Mouse (Mus musculus): ENCODE measurements around the gene Glyat. TPM values are rescaled to one million over a fixed set of nuclear protein-coding genes. Genes with fewer than 3 reads are reported as not detected.

The Glyat gene
- not detected in 2 replicates for polyA plus RNA-seq (2012)

DNA sequence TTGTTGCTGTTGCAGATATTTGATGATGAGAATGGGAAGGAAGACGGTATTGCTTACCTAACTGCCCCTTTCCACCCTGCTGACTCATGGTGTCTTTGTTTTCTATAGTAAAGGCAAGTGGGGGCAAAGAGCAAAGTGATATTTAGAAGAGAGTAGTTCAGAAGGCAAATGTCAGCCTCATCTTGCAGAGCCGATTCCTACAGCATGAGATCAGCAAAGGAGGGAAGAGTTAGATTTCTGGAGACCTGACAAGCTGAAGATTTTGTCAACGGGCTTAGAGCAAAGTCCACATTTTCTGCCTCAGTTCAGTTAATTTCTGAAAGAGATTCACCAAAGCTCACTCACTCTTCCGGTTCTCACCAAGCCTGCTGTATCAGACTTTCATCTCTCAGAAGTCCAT is at the start of gene Glyat:
Glyat (plus strand) TSS at position 133 of the 400 bp plus-strand sequence.
- no peaks in the 10 kb centered on the region for H3K36me3 ChIP-seq (ENCODE audit: control insufficient read depth)
- H3K4me3 ChIP-seq (replicated peaks) = no peak within 1 kb of the TSS
- TF ChIP-seq TAL1 (IDR thresholded peaks at IDR 0.05; ENCODE audit: low read length) (no peak), GATA1 (IDR thresholded peaks at IDR 0.05; ENCODE audit: low read length) (no peak)
- H3K27me3 ChIP-seq (ENCODE audit: control insufficient read depth) = no peaks in the 10 kb centered on the region
- no peaks in the 10 kb centered on the region for H3K4me1 ChIP-seq (ENCODE audit: control insufficient read depth)
- H3K9me3 ChIP-seq (ENCODE audit: control insufficient read depth, low read length) = no peaks in the 10 kb centered on the region

DNA sequence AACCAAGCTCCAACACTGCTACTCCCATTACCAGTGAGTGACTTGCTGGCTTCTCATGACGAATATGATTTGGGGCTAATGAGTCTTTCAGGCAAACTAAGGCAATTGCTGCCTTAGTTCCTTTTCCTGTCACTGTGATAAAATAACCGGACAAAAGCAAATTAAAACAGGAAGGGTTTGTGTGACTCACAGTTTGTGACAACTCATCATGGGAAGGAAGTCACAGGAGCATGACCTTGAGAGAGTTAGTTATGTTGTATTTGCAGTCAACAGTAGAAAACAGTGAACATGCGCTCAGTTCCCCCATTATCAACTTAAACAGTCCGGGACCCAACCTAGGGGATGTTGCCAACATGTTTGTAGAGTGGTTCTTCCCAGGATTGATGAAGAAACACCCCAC is 47.8 kb upstream of the Glyat start:
- H3K9me3 ChIP-seq (ENCODE audit: control insufficient read depth, low read length) = no peaks in the 10 kb centered on the region

DNA sequence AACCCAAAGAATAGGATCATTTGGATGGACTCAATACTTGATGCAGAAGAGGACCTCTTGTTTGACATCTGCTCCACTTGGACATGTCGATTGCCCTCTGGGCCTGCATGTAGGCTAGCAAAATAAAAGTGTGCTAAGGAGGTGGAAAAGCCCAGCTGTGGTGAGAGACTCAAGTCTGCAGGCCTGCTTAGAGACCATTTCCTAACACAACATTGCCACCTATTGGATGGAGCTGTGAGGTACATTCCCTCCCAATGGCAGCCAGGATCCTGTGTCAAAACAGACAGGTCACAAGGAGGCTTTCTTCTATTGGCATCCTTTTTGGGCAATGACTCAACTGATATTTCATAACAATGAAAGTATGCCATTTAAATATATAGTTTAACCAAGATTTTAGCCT is 41.2 kb upstream of the Glyat start:
- Histone ChIP-seq H3K4me3 (replicated peaks) (no peak overlapping the region), H3K9me3 (ENCODE audit: control insufficient read depth, low read length) (no peaks in the 10 kb centered on the region), H3K4me1 (ENCODE audit: control insufficient read depth) (peaks cover 11% of the 10 kb centered on the region), H3K36me3 (ENCODE audit: control insufficient read depth) (peaks cover 46% of the 10 kb centered on the region), H3K27me3 (ENCODE audit: control insufficient read depth) (peaks cover 15% of the 10 kb centered on the region)
- TF ChIP-seq TAL1 (IDR thresholded peaks at IDR 0.05; ENCODE audit: low read length) (no peak), GATA1 (IDR thresholded peaks at IDR 0.05; ENCODE audit: low read length) (no peak)

More for the DNA sequence above, 47.8 kb upstream of the Glyat start:
- TF ChIP-seq GATA1 (IDR thresholded peaks at IDR 0.05; ENCODE audit: low read length) = no peak
- no peak for TF ChIP-seq TAL1 (IDR thresholded peaks at IDR 0.05; ENCODE audit: low read length)
- Histone ChIP-seq H3K4me3 (replicated peaks) (no peak overlapping the region), H3K36me3 (ENCODE audit: control insufficient read depth) (peaks cover 73% of the 10 kb centered on the region), H3K27me3 (ENCODE audit: control insufficient read depth) (no peaks in the 10 kb centered on the region), H3K4me1 (ENCODE audit: control insufficient read depth) (no peaks in the 10 kb centered on the region)

DNA sequence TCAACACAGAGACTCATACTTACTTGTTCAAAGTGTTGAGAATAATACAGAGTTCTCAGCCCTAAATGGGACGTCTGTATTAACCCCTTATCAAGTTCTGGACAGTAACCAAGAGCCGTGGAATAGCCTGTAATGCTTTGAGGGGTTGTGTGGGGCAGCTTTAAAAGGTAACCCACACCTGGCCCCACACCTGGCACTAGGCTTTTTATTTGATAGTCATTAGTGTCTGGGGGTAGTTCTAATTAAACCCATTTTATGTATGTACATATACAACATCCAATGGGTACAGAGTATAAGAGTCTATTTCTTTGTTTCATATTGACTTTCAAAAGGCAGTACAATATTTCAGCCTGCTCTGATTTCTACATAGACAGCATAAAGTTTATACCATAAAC is 38.0 kb upstream of the Glyat start:
- no peaks in the 10 kb centered on the region for H3K9me3 ChIP-seq (ENCODE audit: control insufficient read depth, low read length)
- peaks cover 19% of the 10 kb centered on the region for H3K27me3 ChIP-seq (ENCODE audit: control insufficient read depth)
- H3K4me3 ChIP-seq (replicated peaks) = no peak overlapping the region
- TF ChIP-seq TAL1 (IDR thresholded peaks at IDR 0.05; ENCODE audit: low read length) = no peak
- no peak for TF ChIP-seq GATA1 (IDR thresholded peaks at IDR 0.05; ENCODE audit: low read length)
- H3K4me1 ChIP-seq (ENCODE audit: control insufficient read depth) = peaks cover 11% of the 10 kb centered on the region
- H3K36me3 ChIP-seq (ENCODE audit: control insufficient read depth) = peaks cover 18% of the 10 kb centered on the region

DNA sequence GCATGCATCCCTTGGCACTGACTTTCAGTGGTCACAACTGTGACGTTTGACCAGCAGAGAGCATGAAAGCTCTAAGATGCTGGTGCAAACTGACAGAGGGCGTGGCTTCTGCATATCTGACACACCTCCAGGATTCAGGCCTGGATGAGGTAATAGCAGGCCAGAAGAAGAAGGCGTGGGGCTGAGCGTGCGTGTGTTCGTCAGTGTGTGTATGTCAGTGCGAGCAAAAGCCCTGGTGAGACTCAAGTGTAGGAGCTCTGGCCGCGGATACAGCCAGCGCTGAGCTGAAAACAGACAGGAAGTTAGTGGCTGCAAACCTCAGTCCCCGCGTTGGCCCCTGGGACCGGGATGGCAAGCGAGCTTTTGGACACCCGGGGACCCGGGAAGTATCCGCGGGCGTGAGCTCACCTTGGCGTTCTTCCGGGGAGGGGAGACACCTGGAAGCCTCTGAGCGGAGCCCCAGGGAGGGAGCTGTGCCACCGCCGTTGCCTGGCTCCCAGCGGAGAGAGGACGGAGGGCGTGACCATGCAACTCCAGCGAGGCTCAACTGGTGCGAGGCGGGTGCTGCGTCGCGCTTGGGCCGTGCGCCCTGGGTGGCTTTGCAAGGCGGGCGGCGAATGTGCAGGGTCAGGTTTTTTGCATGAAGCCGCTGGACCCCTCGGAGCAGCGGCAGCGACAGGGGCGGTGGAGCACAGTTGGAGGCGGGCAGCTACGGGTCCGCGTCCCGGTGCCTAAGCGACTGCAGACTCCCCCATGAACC is 37.4 kb upstream of the Glyat start:
- no peak for TF ChIP-seq TAL1 (IDR thresholded peaks at IDR 0.05; ENCODE audit: low read length)
- TF ChIP-seq GATA1 (IDR thresholded peaks at IDR 0.05; ENCODE audit: low read length) = no peak
- H3K9me3 ChIP-seq (ENCODE audit: control insufficient read depth, low read length) = no peaks in the 10 kb centered on the region
- H3K4me3 ChIP-seq (replicated peaks) = peak overlapping the region; percentile 59
- H3K4me1 ChIP-seq (ENCODE audit: control insufficient read depth) = peaks cover 11% of the 10 kb centered on the region
- peaks cover 12% of the 10 kb centered on the region for H3K36me3 ChIP-seq (ENCODE audit: control insufficient read depth)
- H3K27me3 ChIP-seq (ENCODE audit: control insufficient read depth) = peaks cover 19% of the 10 kb centered on the region

DNA sequence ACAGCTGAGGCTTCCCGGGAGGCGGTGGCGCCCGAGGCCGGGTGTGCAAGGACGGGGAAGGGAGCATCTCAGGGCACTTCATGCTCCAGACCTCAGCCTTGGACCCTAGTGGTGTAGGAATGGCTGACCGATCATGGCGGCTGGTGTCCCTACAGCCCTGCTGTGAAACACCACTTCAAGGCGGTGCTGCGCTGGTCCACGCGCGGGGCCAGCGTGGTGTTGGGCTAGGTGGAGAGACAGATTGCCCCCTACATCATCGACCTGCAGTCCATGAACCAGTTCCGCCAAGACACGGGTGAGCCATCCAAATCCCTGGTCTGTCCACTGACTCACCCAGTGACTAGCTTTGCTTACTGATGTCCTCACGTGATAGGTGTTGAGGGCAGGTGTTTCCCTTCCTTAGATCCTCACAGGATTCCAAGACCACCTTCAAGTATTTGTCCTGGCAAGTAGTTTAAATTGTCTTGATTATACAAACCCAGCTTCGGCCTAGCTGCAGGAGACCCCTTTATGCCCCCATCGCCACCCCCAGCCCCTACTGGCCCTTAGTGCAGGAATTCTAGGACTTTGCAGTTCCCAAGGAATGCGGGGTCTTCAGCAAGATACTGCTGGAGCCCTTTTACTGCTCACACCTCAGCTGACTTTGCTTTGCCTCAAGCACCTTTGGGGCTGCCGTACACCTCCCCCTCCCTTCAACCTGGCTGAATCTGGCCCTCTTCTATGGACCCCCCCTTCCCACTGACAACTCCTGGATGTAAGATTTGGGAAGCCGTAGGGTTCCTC is 36.6 kb upstream of the Glyat start:
- H3K4me1 ChIP-seq (ENCODE audit: control insufficient read depth) = peaks cover 11% of the 10 kb centered on the region
- peak overlapping the region; percentile 59 for H3K4me3 ChIP-seq (replicated peaks)
- H3K9me3 ChIP-seq (ENCODE audit: control insufficient read depth, low read length) = no peaks in the 10 kb centered on the region
- no peak for TF ChIP-seq GATA1 (IDR thresholded peaks at IDR 0.05; ENCODE audit: low read length)
- no peak for TF ChIP-seq TAL1 (IDR thresholded peaks at IDR 0.05; ENCODE audit: low read length)
- peaks cover 19% of the 10 kb centered on the region for H3K27me3 ChIP-seq (ENCODE audit: control insufficient read depth)
- peaks cover 4% of the 10 kb centered on the region for H3K36me3 ChIP-seq (ENCODE audit: control insufficient read depth)

DNA sequence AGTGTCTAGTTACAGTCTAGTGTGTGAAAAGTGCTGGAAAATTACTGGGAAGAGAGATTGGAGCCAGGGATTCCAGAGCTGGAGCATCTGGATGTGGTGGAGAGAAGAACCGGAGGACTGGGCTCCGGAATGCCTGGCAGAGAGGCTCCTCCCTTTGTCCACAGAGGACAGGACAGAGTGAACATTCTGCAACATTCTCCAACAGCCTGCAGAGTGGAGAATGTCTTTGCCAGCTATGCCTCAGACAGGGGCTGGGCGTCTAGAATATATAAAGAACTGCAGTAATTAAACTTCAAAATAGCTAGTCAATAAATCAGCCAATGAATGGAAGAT is 36.1 kb upstream of the Glyat start:
- Histone ChIP-seq H3K36me3 (ENCODE audit: control insufficient read depth) (no peaks in the 10 kb centered on the region; the same call in 1 of the 2 replicates), H3K4me1 (ENCODE audit: control insufficient read depth) (peaks cover 11% of the 10 kb centered on the region), H3K4me3 (replicated peaks) (peak overlapping the region; percentile 15), H3K27me3 (ENCODE audit: control insufficient read depth) (peaks cover 19% of the 10 kb centered on the region), H3K9me3 (ENCODE audit: control insufficient read depth, low read length) (no peaks in the 10 kb centered on the region)
- TF ChIP-seq TAL1 (IDR thresholded peaks at IDR 0.05; ENCODE audit: low read length) (no peak), GATA1 (IDR thresholded peaks at IDR 0.05; ENCODE audit: low read length) (no peak)

DNA sequence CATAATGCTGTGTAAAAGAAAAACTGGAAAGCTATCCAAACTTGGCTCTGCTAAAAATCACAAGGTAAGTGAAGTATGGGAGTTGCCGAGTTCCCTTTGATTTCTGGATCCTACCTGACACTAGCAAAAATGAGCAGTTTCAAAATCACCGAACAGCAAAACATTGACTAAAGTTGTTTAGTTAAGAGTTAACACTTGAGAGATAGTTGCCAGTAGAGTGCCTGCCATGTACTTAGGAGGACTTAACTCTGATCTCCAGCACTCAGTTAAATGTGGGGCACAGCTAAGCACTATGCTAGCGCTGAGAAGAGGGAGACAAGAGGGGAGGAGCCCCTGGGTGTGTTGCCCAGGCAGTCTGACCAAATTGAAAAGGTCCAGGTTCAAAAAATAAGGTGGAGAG is 34.4 kb upstream of the Glyat start:
- H3K4me3 ChIP-seq (replicated peaks) = no peak overlapping the region
- TF ChIP-seq TAL1 (IDR thresholded peaks at IDR 0.05; ENCODE audit: low read length) (no peak), GATA1 (IDR thresholded peaks at IDR 0.05; ENCODE audit: low read length) (no peak)
- peaks cover 19% of the 10 kb centered on the region for H3K27me3 ChIP-seq (ENCODE audit: control insufficient read depth)
- peaks cover 11% of the 10 kb centered on the region for H3K4me1 ChIP-seq (ENCODE audit: control insufficient read depth)
- H3K36me3 ChIP-seq (ENCODE audit: control insufficient read depth) = no peaks in the 10 kb centered on the region
- no peaks in the 10 kb centered on the region for H3K9me3 ChIP-seq (ENCODE audit: control insufficient read depth, low read length)

DNA sequence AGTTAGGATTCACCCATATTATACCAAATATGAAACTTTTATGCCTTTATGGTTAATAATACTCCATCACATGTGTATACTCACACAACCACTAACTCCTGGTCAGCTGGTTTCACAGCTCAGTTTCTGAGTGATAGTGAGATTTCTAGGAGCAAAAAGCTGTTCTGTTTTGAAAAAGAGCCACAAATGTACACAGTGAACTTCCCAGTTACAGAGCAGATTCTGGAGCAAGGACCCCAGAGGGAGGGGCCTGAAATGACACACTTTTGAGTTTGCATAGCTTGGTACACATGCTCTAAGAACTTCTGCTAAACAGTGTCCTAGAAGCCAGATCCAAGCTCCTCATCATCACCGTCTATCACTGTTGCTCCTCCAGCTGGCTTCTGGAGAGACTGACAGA is 33.4 kb upstream of the Glyat start, which contains the start of gene Gm4952:
Gm4952 (plus strand) TSS at position 301 of the 400 bp plus-strand sequence.
- TF ChIP-seq GATA1 (IDR thresholded peaks at IDR 0.05; ENCODE audit: low read length) (no peak), TAL1 (IDR thresholded peaks at IDR 0.05; ENCODE audit: low read length) (no peak)
- H3K9me3 ChIP-seq (ENCODE audit: control insufficient read depth, low read length) = no peaks in the 10 kb centered on the region
- peaks cover 19% of the 10 kb centered on the region for H3K27me3 ChIP-seq (ENCODE audit: control insufficient read depth)
- H3K36me3 ChIP-seq (ENCODE audit: control insufficient read depth) = no peaks in the 10 kb centered on the region
- peaks cover 11% of the 10 kb centered on the region for H3K4me1 ChIP-seq (ENCODE audit: control insufficient read depth)
- no peak within 1 kb of the TSS for H3K4me3 ChIP-seq (replicated peaks)

Data from erythroblast, embryonic 14.5 days (primary cell).